Mouse (Mus musculus): ENCODE data around the gene Hps3.
"Not testable (repeated sequence)": the region's sequence is repeated elsewhere in the genome, so short reads cannot be mapped to it uniquely, and the experiment has no call there.

Gene Hps3

DNA sequence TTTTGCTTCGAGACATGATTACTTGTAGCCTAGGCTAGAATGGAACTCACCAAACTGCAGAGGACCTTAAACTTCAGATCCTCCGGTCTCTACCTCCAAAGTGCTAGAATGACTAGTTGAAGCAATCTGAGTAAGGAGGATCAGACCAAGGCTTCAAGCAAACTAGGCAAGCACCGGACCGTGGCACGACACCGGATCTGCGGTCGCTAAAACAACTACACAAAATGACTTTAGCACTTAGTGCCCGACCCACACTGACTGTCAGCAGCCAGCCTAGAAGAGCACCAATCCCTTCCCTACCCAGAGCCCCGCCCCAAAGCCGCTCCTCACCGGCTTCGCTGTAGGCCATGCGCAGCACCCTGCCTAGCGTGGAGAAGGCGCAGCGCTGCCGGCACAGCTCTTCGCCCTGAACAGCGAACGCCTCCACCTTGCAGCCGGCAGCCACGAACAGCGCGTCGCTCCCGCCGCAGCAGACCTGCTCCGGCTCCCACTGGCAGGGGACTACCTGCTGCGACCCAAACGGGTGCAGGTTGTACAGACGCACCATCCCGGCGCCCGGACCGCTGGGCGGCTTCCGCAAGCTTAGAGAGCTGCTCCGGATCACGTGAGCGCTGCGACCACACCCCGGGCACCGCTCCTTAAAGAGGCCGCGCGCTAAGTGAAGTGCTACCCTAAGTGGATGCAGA is at the start of gene Hps3:
Gene Hps3, minus strand, starts transcription at position 597 of the 686 bp plus-strand sequence.
- peak; percentile 91 to 94 for DNase-seq

GRCm38 (mm10) chr3:20082161-20082560 is 47.0 kb upstream of the Hps3 start:
- no peak for DNase-seq

DNA sequence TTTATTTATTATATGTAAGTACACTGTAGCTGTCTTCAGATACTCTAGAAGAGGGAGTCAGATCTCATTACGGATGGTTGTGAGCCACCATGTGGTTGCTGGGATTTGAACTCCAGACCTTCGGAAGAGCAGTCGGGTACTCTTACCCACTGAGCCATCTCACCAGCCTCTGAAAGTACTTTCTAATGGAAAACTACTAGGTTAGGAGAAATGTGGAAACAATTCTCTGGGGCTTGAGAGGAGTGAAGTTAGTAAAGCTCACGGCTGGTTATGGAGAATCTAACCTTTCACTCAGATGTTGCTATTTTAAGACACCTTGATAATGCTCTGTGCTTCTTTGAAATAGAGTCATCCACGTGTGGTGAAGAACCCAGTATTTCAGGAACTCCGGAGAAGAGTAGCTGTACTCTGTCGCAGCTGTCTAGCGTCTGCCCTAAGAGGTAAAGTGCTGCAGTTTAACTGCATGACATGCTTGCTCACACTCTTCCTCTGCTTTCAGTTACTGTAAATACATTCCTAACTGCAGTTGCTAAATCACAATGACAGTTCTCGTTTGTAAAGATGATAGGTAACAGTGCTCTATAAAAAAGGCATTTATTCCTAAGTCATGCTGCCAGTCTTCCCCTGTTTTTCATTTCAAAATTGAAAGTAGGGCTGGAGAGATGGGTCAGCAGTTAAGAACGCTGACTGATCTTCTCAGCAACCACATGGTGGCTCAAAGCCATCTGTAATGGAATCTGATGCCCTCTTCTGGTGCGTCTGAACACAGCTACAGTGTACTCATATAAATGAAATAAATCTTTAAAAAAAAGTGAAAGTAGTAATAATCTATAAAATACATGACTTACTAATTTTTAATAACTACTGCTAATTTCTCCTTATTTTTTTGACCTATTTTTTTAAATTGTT is 41.3 kb upstream of the Hps3 start:
- peak; percentile 18 for DNase-seq

DNA sequence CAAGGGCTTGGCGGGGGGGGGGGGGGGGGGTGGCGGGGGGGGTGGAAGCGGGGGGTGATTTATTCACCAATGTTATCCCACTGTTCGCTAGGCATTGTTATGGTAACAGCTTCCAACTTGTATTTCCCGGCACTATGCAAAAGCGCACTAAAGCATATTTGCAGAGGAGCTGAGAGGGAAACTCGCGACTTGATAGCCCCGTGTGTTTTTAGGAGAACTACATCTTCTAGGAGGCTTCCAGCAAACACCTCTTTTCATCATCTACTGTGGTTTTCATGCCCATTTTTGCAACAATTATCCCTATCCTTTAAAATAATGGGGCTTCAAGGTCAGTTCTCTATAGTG is 23.1 kb upstream of the Hps3 start:
- DNase-seq: no peak

DNA sequence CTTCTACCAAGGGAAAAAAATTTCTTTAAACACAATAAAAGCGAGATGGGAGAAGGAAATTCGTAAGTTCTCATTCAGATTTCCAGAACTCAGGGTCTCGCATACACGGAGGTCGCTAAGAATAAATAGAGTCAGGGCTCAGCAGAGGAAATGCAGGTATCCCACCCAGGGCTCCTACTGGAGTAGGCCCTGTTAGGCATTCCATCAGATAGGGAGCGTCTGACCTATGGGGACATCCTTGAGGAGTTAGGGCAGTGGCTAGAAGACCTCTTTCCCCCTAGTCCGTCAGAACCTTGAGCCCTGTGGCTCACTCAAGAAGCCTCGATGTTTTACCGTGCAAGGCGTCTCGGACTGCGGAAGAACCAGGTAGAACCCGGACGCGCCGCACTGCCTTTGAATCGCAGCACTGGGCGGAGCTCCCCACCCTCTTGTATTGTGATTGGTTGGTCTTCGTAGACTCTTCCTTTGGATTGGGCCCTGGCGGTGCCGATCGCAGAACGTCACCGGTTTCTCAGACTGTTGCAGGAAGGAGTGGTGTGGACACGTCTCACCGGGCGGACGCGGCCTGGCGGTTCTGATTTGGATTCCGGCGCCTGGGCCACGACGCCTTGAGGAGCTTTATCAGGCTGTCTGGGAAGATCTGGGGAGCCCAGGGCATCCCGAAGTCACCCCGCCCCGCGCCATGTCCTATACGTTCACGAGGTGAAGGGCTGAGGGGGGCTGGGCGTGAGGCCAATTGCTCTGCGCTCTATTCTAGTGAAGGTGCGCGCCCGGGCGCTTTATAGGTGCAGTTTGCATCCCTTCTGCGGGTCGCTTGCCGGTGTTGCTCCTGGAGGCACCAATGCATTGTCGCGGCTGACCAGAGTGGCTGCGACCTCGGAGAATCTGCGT is 22.4 kb upstream of the Hps3 start, which contains the start of gene Hltf:
Gene Hltf, plus strand, starts transcription at position 506 of the 891 bp plus-strand sequence.
- DNase-seq: peak; percentile 95 to 96

DNA sequence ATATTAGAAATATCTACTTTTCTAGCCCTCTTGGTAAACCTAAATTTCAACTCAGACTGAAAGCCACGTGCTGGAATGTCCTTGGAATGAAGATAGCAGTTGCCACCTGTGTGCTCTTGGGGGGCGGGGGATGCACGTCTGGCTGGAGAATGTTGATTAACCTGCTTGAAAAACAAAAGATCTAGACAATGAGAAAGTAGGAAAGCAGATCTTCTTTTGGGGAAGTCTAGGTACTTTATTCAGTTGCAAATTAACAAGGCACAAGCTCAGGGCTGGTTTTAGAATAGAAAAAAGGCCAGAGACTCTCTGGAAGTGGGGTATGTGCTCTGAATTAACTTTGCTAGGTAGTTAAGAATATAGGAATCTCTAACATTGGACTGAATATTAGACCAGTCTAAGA is 9.6 kb upstream of the Hps3 start:
- not testable (repeated sequence) for DNase-seq

- peak in 1 of 2 experiments; percentile 20 for DNase-seq
Measured at GRCm38 (mm10) chr3:20041461-20041860, 6.3 kb upstream of the Hps3 start.

GRCm38 (mm10) chr3:20036069-20036468 is 954 bp upstream of the Hps3 start:
- DNase-seq: no peak

DNA sequence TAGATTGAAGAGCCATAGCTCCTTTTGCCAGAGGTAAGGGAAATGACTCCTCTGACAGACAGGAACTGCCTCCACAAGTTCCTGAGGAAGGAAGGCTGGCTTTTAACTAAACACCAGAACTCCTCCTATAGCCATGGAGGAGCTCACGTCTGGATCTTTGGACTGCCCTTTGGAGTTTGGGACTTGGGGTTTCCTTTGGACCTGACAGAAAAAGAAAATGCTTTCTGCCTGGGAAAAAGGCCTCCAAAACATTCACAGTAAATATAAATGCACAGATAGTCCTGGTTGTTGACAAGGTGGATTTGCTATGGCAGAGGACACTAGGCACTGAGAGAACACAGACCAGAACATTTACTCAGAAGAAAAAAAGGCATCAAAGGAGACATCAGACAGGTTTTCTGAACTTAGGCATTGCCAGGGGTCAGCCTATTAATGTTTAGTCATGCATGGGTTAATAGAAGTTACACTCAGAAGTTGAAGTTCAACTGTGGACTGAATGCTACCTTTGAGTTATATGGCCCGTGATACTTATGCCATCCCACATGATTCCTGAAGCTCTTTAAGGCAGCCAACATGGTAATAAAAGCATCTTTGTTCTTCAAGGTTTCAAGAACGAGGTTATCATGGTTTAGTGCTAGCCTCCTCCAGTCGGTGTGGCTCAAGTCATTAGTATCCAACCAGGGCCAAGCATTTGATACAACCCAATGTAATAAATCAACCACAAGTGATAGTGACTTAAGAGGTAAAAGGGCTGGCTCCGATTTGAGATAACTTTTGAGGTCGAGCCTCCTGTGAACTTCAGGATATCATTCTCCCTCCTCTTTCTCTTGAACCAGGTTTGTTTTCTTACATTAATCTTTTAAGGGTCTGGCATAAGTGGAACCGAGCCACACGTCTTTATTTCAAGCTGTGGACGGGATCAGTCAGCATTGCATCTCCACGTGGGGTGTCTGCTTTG is 1.1 kb downstream of the Hps3 start:
- peak; percentile 71 to 72 for DNase-seq

DNA sequence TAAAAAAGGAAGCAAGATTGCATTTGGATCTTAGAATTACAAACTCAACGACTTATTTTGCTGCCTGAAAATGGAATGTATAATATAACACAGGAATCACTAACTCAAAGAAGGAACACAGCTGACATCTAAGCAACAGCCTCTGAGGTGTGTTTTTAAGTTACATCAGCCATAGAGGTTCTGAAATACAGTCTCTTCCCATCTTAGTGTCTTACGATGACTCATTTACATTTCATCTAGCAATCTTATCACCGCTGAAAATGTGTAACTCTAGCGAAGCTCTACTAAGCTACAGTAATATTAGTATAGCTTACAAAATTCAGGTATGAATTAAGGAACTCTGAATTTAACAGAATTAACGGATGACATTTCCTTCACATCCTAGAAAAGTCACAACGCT is 4.3 kb downstream of the Hps3 start:
- no peak for DNase-seq

- DNase-seq: no peak
Measured at GRCm38 (mm10) chr3:20028640-20029039, 6.5 kb downstream of the Hps3 start.

DNA sequence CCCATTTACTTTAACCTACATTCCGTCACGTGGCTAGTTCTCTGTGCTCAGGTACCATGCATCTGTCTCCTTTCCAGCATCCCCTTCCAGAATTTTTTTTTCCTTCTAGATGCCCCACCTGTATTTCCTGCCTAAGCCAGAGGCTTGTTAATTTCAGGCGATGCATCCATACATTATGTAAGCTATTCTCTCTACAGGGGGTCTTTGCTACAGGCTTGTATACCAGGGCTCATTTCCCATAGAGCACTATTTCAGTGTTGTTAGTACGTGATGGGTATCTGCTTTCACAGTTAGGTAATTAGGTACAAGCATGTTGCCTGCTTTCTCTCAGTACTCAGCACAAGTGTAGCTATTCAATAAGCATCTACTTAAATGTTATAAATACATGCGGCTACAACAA is 7.3 kb downstream of the Hps3 start:
- DNase-seq: no peak

GRCm38 (mm10) chr3:20026996-20027689 is 8.0 kb downstream of the Hps3 start:
- DNase-seq: no peak

- DNase-seq: no peak
Measured at GRCm38 (mm10) chr3:20026481-20026880, 8.6 kb downstream of the Hps3 start.

DNA sequence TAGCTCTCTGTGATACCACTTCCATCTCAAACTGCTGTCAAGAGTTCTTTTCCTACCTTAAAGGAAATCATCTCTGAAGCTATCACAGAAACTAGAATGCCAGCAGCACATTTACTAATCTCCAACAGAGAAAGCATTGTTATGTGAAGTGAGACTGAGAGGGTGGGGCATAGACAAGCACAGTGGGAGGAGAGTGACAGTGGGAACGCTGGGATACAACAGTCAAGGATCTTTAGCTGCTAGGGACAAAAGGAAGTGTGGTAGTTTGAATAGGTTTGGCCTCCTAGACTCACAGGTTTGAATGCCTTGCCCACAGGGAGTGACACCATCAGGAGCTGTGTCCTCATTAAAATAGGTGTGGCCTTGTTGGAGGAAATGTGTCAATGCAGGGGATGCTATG is 11.3 kb downstream of the Hps3 start:
- no peak for DNase-seq

GRCm38 (mm10) chr3:20018076-20018475 is 17.0 kb downstream of the Hps3 start:
- no peak for DNase-seq

- no peak for DNase-seq
Measured at GRCm38 (mm10) chr3:20014454-20014853, 20.7 kb downstream of the Hps3 start.

DNA sequence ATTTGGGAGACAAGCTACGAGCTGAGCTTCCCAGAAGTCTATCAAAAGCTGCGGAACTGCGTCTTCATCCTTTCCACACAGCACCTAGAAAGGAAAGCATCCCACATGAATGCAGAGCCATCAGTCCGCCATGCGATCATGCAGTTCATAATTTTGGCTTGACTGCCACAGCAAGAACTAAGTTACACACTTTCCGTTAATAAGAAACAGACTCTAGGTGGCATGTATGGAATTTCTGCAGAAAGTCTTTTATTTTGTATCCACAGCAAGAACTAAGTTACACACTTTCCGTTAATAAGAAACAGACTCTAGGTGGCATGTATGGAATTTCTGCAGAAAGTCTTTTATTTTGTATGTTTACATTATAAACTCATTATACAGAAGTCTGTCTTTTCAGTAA is 24.2 kb downstream of the Hps3 start:
- not testable (repeated sequence) for DNase-seq

DNA sequence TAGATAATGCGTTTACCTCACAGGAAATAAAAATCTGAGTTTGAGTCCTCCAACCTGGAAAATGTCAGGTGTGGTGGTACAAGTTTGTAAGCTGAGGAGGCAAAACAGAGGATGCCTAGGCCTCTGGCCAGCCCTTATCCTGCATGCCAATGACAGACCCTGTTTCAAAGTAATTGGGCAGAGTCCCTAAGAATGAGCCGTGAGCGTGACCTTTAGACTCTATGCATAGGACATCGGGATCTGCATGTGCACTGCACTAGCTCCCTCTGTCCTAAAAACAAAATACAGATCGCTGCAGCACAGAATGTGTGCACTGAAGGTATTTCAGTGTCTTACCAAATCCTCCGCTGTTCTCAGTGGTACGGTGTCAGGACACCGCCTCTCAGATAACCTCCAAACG is 24.7 kb downstream of the Hps3 start:
- DNase-seq: no peak

GRCm38 (mm10) chr3:20007759-20008158 is 27.4 kb downstream of the Hps3 start:
- DNase-seq: no peak

- DNase-seq: no peak
Measured at GRCm38 (mm10) chr3:20007275-20007674, 27.8 kb downstream of the Hps3 start.
